Mouse (Mus musculus): ENCODE measurements at regions not wholly inside any gene's neighbourhood (a gene's known extent, or its start where the extent isn't known, plus 50 kb on each side); places are given as distances from the start of the nearest gene placed in this dataset.

DNA sequence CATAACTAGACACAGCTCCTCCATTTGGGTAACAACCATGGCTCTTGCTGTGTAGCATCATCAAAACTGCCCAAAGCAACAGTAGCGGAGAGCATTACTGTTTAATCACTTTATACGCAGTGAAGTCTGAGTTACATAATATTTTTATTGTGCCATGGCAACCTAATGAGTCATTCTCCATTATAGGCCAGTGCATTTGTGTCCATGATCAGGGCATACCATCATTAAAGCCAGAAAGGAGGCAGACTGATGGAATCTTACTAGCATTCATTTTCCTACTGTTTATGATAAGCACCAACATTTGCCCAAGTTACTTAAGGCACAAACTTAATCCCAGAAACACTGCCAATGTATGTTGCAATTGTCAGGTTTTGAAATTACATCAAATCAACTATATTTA, 3601.2 kb upstream of the Gm7489 start:
- TF ChIP-seq POLR2A (IDR thresholded peaks at IDR 0.05; ENCODE audit: borderline replicate concordance, insufficient read depth, low read length): no peak
- TF ChIP-seq CTCF (IDR thresholded peaks at IDR 0.05; ENCODE audit: borderline replicate concordance, insufficient read depth, low read depth, low read length): no peak

Data from cerebellum, adult 2 months (tissue).